Mouse (Mus musculus) monocyte, adult 5-6 weeks (primary cell): ENCODE measurements around the gene Ankmy1. TPM values are rescaled to one million over a fixed set of nuclear protein-coding genes. Genes with fewer than 3 reads are reported as not detected.
A peak's percentile ranks its signal among the peaks of the same experiment; 100 is the strongest.

Experiments
- ATAC-seq: fragments of 153-309, 156-312 bp; replicated peaks from 2 replicates; pipeline ENCODE4 v1.8.0; 2017; ENCODE audit warnings: mild to moderate bottlenecking; ENCODE audit not compliant: low TSS enrichment, insufficient number of reproducible peaks, severe bottlenecking, poor library complexity, low FRiP score
- total RNA-seq: library from RNA; stranded (forward); fragments of 200-1000, 200-491, 200-594 nt; gene quantifications from 3 replicates; pipeline ENCODE4 v1.2.3, GENCODE M21; 2017

Ankmy1 gene
- total RNA-seq, 1 experiment from 2014 or later = not detected

DNA sequence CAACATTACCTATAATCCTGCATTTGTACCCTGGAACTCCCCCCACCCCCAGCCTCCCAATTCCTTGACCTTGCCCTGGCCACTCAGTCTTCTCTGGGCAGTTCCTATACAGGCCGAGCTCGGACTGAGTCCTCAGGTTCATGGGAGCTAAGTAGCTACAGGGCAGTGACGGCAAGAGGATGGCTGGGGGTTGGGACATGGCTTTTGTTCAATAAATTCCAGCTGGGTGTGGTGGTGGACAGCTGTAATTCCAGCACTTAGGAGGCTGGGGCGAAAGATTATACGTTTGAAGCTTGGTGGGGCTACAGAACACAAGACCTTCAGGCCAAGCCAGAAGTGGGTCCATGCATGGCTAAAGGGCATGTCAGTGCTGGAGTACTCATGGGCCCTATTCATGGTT is 22.6 kb downstream of the Ankmy1 start:
- 0 out of 2 replicates have a peak, but pooled peaks have one; percentile 22 for ATAC-seq

DNA sequence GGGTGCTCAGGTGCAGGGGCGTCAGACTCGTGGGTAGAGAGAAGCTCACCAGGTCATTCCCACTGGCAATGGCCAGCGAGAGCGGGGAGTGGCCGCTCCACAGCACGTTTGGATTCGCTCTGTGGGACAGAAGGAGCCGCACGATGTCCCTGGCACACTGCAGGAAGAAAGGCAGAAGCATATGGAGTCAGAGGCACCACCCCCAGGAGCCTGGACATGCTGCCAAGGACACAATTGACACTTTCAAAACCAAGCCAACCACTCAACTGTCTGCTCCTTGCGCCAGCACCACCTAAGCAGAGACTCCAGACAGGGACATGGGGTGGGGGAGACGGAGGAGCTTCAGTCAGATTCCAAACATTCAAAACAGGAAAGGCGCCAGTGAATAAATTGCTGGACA is 23.4 kb downstream of the Ankmy1 start:
- ATAC-seq = no peak

DNA sequence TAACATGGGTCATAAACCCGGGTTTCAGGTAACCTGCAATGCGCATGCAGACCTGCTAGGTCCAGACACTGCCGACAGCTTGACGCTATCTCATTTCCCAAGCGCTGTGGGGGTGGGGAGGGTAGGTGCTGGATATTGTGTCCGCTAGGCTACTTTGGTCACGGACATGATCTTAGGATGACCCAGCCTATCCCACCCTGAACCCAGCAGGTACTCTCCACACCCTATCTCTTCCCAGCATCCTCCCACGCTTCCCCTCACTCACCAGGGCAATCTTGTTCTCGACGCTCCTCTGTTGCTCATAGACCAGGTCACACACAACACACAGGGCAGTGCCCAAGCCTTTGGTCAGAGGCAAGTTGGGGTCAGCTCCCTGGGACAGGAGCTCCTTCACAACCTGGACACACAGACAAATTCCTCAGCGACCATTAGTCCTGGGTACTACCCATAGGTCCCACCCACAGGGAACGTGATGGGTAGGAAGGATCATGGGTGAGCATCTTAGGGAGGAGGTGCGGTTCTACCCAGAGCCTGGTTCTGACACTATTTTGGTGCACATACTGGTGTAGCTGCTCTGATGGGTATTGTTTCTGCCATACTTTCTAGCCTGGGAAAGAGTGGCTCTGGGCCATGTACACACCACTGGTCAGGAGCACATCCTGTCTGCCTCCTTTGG is 24.5 kb downstream of the Ankmy1 start:
- no peak for ATAC-seq

DNA sequence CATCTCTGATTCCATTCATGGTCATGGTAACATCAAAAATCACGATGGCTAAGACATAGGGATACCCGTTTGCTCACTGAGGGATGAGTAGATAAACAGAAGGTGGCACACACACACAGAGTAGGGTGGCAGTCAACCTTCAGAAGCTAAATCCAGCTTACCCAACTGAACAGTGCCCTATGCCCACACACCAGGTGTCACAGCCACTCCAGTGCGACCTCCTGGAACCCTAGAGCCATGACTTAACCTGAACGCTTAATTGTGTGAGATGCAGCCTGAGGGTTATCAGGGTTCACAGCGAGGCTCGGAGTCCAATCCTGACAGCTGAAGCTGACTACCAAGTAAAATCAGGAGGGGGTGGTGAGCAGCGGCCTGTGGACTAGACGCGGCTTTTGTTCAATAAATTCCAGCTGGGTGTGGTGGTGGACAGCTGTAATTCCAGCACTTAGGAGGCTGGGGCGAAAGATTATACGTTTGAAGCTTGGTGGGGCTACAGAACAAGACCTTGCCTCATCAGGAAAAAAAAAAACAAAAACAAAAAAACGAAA is 25.2 kb downstream of the Ankmy1 start:
- no peak for ATAC-seq

DNA sequence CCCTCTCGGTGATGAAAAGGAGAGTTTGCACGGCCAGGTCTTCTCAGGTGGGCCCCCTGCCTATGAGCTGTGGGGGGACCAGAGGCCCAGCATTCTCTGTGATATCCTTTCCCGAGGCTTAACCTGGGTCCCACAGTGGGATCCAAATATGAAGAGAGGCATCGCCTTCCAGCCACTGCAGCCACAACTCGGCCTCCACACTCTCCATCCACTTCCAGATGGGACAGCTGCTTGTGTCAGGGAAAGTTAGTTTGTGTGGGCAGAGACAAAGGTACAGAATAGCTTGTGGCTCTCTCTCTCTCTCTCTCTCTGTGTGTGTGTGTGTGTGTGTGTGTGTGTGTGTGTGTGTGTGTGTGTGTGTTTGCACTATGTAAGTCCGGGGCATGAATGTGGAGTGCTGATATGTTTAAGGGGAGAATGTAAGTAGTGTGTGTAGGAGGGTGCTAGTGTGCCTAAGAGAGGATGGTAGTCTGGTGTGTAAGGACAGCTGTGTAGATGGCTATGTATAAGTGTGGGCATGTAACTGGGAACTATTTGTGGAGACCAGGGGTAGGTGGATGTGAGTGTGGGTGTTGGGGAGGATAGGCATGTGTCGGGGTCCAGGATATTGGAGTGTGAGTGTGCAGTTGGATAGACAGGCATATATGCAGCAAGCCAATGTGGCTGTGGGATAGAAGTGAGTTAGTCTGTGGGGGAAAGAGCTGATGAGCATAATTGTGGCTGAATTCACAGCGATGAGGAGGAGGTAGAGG is 27.2 kb downstream of the Ankmy1 start:
- ATAC-seq = no peak

DNA sequence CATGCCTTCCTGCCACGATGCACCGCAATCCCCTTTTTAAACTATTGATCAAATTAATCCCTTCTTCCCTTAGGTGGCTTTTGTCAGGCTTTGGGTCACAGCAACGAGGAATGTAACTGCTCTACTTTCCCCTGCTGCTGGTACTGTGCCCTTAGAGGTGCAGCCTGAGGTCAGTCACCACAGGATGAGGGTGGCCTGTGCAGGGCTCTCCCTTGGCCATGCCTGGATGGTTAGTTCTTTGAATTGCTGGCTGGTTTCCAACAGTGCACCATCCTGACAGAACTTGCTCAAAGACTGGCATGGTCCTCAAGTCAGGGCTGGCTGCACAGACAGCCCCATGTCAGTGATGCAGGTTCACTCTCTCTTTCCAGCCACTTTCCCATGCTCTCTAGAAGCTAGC is 28.7 kb downstream of the Ankmy1 start:
- ATAC-seq = no peak

DNA sequence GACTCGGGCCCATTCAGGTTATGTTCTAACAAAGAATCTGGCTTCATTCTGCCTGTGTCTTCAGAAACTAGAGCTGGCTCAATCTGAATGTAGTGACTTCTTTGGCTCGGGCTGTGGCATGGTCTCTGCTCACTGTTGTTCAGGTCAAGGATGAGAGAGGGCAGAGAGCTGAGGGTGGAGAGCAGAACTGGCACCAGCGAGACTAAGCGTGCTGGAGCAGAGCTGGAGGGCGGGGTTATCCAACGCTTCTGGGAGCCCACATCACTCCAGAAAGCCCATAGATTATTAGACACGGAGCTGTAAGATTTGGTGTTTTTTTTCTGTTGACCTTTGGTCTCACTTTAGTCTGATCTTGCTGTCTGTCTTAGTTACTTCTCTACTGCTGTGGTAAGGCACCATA is 30.0 kb downstream of the Ankmy1 start:
- no peak for ATAC-seq

DNA sequence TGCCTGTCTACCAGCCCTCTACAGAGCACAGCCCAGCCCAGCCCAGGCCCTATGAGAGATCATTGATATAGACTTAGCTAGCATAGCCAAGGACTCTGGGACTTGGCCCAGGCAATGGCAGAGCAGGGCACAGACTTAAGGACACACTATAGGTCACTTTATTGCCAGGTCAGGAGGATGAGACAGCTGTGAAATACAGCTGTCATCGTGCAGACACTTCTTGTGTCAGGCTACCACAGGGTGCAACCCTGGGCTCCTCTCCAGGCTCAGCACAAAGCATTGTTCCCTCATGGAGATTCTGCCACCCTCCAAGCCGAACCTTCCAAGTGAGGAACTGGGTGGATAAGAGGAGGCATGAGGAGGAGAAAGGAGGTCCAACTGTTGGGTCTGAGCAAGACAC is 32.7 kb downstream of the Ankmy1 start:
- ATAC-seq = no peak

DNA sequence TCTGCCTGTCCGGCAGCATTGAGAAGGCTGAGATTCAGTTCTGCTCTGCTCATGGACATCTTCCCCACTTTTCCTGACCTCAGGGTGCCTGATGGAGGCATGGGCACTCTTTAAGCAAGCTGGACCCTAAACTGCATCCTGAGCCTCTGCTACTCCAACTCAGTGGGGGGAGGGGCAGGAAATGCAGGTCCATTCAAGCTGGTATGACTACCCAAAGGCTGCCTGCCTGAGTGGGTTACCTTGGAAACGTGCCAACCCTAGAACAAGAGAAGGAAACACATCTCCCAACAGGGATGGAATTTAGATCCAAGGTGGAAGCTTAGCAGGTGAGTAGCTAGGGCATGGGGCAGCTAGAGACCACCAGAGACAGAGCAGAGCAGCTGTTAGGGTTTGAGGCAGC is 36.5 kb downstream of the Ankmy1 start:
- no peak for ATAC-seq

DNA sequence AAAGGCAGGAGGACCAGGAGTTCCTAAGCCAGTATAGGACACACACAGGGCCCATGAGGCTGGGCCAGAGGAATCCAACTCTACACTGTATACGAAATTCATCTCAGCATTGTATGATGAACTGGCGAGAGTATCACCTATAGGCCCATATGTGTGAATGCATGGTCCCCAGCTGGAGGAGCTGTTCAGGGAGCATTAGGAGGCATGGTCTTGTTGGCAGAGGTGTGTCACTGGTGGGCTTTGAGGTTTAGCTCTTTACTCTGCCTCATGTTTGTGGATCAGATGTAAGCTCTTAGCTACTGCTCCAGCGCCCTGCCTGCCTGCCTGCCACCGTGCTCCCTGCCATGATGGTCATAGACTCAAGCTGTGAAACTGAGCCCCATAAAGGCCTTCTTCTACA is 39.4 kb downstream of the Ankmy1 start:
- no peak for ATAC-seq

DNA sequence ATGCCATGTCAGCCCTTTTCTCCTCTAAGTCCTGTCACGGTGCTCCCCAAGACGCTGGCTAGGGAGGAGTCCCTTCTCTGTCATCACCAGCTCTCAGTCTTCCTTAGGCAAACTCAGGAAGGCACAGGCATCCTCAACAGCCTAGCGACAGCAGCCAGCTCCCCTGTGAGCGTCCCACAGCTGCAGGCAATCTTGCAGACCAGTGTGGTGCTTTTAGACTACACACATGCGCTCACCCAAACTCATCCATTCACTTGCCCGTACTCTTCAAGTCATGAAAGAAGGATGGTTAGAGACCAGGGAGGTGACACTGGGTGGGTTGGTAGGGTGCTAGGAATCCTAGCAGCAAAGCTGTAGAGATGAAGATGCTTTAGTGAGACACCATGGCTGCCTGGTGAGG is 41.2 kb downstream of the Ankmy1 start:
- no peak for ATAC-seq

DNA sequence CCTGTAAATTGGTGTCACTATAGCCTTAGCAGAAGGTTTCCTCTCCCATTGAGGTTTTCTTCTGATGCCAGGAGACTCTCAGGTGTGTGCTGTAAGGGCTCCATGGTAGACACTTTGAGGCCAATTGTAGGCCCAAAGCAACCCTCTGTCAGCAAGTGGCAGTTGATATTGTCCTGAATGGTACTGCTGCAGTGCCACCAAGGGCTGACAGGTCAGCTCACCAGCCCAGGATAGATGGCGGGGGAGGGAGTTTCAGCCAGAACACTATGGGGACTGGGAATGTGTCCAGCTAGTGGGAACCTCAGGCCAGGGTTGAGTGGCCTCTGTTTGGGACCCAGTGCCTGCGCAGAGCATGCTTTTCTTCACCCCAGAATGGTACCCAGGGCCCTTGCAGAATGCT is 50.3 kb downstream of the Ankmy1 start:
- ATAC-seq = no peak

DNA sequence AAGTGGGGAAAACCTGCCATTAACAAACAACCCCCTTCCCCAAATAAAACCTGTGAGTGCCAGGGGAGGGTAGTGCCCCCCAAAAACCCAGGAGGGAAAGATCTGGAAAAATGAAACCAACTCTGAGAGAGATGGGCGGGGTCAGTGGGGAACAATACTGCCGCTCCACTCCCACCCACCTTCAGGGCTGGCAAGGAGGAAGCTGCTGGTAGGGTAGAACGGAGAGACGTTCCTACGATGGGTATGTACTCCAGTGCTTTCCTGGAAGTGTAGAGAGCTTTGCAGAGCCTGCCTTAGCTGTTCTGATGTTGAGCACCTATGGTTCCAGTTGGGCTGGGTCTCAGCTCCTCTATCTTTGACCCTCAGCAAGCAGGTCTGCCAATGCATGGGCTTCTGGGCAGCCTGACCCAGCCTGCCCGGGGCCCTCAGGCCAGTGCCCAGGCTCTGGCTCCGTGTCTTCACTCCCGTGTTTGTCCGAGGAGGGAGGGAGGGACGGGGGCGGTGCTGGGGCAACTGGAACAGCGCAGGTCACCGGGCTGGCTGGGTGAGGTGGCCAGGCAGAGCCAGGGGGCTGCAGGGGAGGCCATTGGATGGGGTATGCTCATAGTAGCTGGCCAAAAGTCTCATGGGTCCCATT is 52.6 kb downstream of the Ankmy1 start:
- no peak for ATAC-seq

DNA sequence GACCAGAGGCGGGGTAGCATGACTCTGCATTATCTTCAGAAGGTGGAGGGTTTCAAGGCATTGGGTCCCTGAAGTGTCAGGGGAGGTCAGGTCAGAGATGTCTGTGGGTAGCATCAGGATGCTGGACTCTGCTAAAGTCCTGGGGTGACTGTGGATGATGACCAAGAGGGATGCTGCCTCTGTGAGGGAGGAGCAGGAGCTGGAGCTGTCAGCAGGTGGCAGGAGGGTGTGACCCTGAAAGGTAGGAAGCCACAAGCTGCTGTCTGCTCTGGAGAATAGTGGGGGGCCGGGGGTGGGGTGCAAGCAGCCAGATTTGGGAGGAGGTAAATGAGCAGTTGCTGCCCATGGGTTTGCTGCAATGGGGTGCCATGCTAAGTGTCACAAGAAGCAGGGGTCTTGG is 53.2 kb downstream of the Ankmy1 start:
- ATAC-seq = 0 out of 2 replicates have a peak, but pooled peaks have one; percentile 13

DNA sequence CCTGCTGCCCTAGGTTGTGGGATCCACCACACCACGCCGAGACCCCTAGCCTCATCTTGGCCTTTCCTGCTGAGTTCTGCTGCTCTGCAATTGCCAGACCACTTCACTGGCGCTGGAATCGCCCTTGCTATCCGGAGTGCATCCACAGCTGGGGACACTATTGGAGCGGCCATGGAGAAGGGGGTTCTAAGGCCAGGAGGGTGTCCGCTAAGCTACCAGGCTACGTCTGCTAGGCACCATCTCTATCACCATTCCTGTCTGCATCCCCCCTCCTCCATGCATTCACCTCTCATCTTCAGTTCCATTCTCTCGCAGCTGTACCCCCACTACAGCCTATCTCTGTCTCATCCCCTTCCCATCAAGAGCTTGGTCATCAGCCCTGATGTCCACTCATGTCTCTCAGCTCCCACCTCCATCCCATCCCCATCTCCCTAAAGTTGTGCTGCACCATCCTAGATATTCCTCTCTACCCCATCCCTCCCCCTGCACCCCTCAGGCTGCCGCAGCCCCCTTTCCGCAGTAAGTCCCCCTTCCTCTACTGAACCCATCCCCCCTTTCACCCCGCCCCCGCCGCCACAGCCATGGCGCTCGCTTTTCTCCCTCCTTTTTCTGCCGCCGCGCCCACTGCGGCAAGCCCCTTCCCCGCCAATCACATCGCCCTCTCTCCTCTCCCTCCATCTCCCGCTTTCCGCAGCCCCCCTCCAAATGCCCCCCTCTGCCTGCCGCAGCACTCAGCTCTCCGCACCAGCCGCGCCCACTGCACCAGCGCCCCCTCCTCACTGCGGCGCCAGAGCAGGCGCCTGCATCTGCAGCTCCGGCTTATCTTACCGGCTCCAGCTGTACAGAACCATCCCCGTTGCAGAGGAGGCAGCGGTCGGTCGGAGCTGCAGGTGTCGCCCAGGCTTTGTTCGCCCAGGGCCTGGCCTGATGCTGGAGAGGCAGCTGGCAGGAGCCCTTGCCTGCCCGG is 54.5 kb downstream of the Ankmy1 start:
- ATAC-seq = no peak

DNA sequence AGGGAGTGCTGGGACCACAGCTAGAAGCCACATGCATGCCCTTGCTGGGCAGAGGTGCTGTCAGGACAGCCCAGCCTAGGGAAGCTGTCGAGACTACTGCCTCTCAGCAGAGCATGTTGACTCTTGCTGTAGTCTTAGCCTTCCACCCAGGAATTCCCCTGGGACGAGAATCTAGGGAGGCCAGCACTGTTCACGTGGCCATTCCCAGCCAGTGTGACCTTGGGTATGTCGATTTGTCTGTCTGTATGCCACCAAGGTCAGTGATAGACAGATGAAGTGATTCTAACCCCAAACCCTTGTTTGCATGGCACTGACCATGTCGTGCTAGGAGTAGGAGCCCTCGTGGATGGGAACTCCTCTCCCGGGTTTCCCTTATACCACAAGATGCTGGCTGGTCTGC is 56.8 kb downstream of the Ankmy1 start:
- ATAC-seq = no peak

DNA sequence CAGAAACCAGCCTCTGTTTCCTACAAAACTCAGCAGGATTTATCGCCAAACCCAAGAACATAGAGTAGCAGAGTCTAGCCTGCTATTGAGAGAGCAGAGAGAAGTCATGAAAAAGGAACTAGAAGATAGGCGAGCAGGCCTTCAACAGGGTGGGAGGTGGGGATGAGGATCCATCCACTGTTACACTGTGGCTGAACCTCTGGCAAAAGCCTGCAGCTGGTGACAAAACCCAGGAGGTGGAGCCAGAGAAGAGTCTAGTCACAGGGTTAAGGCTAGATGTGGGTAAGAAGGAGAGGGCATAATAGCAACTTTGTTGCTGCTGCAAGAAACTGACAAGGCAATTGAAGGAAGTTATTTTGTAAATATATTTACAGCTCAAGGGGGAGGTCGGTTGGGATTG is 61.3 kb downstream of the Ankmy1 start:
- ATAC-seq = no peak

DNA sequence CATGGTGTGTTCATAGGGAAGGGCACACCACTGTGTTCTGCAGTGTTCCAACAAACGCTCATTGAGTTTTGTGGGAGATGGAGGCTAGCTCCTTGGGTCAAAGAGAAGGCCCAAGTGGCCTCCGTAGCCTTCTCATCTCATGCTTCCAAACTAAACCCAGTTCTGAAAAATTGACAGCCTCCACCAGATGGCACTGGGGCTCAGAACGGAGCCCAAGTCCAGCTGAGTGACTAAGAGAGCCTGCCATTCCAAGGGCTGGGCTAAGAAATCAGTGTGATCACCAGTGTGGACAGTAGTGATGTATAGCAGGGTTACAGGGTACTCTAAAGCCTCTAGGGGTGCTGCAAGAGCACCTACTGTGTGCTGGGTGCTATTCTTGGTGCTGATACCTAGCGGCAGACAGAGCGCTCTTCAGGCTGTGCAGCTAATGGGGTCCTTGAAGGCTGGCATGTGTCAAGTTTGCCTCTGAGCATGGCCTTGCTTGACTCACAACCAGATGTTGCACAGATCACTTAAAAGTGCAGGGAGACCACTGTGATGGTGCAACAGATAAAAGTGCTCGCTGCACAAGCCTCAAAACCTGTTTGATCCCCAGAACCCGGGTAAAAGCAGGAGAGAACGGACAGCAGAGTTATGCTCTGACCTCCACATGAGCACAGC is 62.3 kb downstream of the Ankmy1 start:
- ATAC-seq = no peak
